Mouse (Mus musculus) neural tube, embryonic 13.5 days (tissue): ENCODE data around the gene Armc5. TPM values are rescaled to one million over a fixed set of nuclear protein-coding genes. Genes with fewer than 3 reads are reported as not detected.
A peak's percentile ranks its signal among the peaks of the same experiment; 100 is the strongest.

Experiments
- ATAC-seq: fragments of 200-750 bp; cut with Nextera tagmentation; 2 replicates; pipeline ENCODE4 v1.8.0; 2017; ENCODE audit warnings: low read depth, mild to moderate bottlenecking, moderate TSS enrichment, moderate library complexity
- H3K27ac ChIP-seq: fragments of 300-500 bp; sonication (generic); replicated peaks from 2 replicates; pipeline ENCODE4 v1.5.1; 2015; ENCODE audit warnings: moderate library complexity, mild to moderate bottlenecking, inconsistent platforms
- H3K27me3 ChIP-seq: fragments of 300-500 bp; sonication (generic); 2 replicates; pipeline ENCODE4 v1.6.1; 2015; ENCODE audit warnings: mild to moderate bottlenecking, inconsistent platforms
- H3K36me3 ChIP-seq: fragments of 300-500 bp; sonication (generic); 2 replicates; pipeline ENCODE4 v1.6.1; 2015; ENCODE audit warnings: mild to moderate bottlenecking, inconsistent platforms
- H3K4me1 ChIP-seq: fragments of 300-500 bp; sonication (generic); replicated peaks from 2 replicates; pipeline ENCODE4 v1.6.1; 2015; ENCODE audit warnings: inconsistent platforms
- H3K4me2 ChIP-seq: fragments of 300-500 bp; sonication (generic); 2 replicates; pipeline ENCODE4 v1.6.1; 2015; ENCODE audit warnings: inconsistent platforms, mild to moderate bottlenecking, moderate library complexity
- H3K4me3 ChIP-seq: fragments of 300-500 bp; sonication (generic); 2 replicates; pipeline ENCODE4 v1.5.1; 2015; ENCODE audit warnings: mild to moderate bottlenecking, inconsistent platforms
- H3K9ac ChIP-seq: fragments of 300-500 bp; sonication (generic); 2 replicates; pipeline ENCODE4 v1.6.1; 2015; ENCODE audit warnings: moderate library complexity, mild to moderate bottlenecking, inconsistent platforms
- H3K9me3 ChIP-seq: fragments of 300-500 bp; sonication (generic); 2 replicates; pipeline ENCODE4 v1.6.1; 2016; ENCODE audit warnings: inconsistent platforms
- WGBS: fragments of 180-500 bp; shearing (Covaris S2); methylation state at CpG from one replicate; pipeline ENCODE4 v1.1.7; 2015; 5-methylcytosine and 5-hydroxymethylcytosine counted together
- polyA plus RNA-seq: library from polyadenylated mRNA; unstranded; fragments of >200 nt; fragmentation: Nextera tagmentation; extraction: Ambion mirVana; gene quantifications from 2 replicates; pipeline ENCODE4 v1.2.1, GENCODE M21; 2015

Gene Armc5
- polyA plus RNA-seq, 1 experiment from 2014 or later = 14.6 TPM

DNA sequence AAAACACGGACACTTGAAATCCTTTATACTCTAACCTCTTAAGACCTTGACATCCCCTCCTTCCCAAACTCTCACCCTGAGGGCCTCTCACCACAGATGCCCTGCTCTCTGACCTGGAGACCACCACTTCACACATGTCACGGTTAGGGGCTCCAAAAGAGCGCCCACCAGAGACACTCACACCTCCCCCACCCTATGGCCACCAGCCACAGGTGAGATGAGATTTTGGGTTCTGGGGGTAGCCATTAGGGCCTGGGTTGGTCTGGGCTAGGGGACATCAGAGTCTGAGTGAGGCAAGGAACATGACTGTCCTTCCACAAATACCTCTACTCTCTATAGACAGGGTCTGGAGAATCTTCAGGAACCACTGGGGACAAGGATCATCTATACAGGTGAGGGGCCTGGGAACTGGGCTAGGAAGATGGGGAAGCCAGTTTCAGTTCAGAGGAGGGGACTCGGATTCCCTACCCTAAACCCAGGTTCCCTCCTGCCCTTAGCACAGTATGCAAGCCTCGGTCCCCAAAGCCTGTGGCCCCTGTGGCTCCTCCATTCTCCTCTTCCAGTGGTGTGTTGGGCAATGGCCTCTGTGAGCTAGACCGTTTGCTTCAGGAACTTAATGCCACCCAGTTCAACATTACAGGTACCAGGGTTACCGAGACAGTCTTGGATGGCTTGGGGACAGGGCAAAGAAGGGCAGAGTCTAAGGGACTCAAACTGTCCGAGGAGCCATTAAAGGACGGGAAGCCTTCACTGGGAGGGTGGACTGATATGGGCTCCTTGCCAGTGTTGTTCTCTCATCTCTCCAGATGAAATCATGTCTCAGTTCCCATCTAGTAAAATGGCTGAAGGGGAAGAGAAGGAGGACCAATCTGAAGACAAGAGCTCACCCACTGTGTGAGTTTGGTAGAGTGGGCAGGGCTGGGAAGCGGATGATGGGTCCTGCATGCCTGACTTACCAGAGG lies 11.2 kb downstream of the Armc5 start:
- Histone ChIP-seq H3K36me3 (peaks cover 15% of the 10 kb centered on the region), H3K9me3 (no peaks in the 10 kb centered on the region), H3K4me2 (peak overlapping the region; percentile 68), H3K27me3 (peaks cover 10% of the 10 kb centered on the region; the same call in 1 of the 2 replicates), H3K4me1 (peaks cover 33% of the 10 kb centered on the region), H3K9ac (peak overlapping the region; percentile 77), H3K27ac (no peak overlapping the region), H3K4me3 (peak overlapping the region; percentile 46; the same call in 1 of the 2 replicates)
- ATAC-seq = no peak
- 85% methylated on average over 10 of the region's 10 CpGs for WGBS

DNA sequence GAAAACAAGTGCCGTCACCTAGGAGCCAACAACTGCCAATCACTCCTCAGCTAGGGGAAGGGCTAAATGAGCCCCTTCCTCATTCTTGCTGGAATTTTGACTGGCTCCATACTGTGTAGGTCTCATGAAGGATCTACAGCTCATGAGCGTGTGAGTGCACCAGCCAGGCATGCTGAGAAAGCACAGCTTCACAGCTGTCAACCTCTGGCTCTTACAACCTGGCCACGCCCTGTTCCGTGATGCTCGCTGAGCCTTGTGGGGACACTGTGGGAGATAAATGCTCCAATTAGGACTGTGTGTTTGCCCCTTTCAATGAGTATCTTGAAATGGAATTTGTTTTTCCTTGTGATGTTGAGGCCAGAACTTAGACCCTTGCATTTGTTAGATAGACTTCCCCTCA lies 12.9 kb downstream of the Armc5 start:
- Histone ChIP-seq H3K27me3 (peaks cover 10% of the 10 kb centered on the region; the same call in 1 of the 2 replicates), H3K9ac (no peak overlapping the region), H3K4me1 (peaks cover 33% of the 10 kb centered on the region), H3K27ac (no peak overlapping the region), H3K4me3 (no peak overlapping the region), H3K9me3 (no peaks in the 10 kb centered on the region), H3K36me3 (peaks cover 3% of the 10 kb centered on the region; the same call in 1 of the 2 replicates), H3K4me2 (no peak overlapping the region)
- no peak for ATAC-seq
- 82% methylated on average over 5 of the region's 5 CpGs for WGBS

DNA sequence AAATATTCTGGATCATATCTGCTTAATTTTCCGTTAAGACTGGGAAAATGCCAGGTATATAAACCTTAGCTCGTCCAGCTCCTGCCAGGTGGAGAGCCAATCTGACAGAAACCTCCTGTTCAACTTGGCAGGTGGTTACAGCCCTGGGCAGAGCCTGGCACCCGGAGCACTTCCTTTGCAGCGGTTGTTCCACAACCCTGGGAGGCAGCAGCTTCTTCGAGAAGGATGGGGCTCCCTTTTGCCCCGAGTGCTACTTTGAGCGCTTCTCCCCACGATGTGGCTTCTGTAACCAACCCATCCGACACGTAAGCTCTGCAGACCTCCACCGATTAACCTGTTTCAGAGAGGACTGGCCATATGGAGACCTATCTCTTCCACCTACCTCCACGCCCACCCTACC lies 14.8 kb downstream of the Armc5 start:
- WGBS = 48% methylated on average over 12 of the region's 12 CpGs
- ATAC-seq = no peak
- Histone ChIP-seq H3K9ac (no peak overlapping the region), H3K4me1 (peaks cover 19% of the 10 kb centered on the region), H3K4me2 (peak overlapping the region; percentile 59), H3K27me3 (peaks cover 10% of the 10 kb centered on the region; the same call in 1 of the 2 replicates), H3K9me3 (no peaks in the 10 kb centered on the region), H3K36me3 (no peaks in the 10 kb centered on the region), H3K27ac (no peak overlapping the region), H3K4me3 (no peak overlapping the region)

DNA sequence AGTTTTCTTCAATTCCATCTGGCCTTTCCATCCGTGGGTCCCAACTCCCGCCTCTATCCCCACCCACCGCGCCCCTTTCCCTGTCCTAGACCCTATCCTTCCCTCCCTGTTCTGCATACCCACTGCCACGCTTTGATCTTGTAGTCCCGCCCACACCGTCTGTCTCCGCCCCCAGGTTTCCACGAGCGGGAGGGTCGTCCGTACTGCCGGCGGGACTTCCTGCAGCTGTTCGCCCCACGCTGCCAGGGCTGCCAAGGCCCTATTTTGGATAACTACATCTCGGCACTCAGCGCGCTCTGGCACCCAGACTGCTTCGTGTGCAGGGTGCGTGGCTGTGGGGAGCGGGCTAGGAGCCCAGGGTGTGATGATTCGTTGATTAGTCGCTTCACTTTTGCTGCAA lies 15.5 kb downstream of the Armc5 start:
- ATAC-seq = peak; percentile 57
- Histone ChIP-seq H3K9ac (peak overlapping the region; percentile 56), H3K27me3 (peaks cover 10% of the 10 kb centered on the region; the same call in 1 of the 2 replicates), H3K36me3 (no peaks in the 10 kb centered on the region), H3K4me2 (peak overlapping the region; percentile 59), H3K27ac (no peak overlapping the region), H3K4me1 (peaks cover 15% of the 10 kb centered on the region), H3K9me3 (no peaks in the 10 kb centered on the region), H3K4me3 (peak overlapping the region; percentile 37)
- 7% methylated on average over 24 of the region's 24 CpGs for WGBS

DNA sequence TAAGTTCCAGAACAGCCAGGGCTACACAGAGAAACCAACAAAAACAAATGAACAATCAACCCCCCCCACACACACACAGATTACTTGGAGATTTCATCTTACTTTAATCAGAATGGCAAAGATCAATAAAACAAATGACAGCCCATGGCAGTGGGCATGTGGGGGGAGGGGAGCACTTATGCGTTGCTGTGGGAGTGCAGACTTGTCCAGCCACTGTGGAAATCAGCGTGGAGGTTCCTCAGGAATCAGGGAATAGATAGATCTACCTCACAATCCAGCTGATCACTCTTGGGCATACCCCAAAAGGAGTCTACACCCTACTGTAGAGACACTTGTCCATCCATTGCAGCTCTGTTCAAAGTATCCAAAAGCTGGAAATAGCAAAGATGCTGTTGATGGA lies 17.8 kb downstream of the Armc5 start:
- no peak overlapping the region for H3K4me3 ChIP-seq
- WGBS = 50% methylated on average over 2 of the region's 2 CpGs
- no peak for ATAC-seq
- peaks cover 10% of the 10 kb centered on the region; the same call in 1 of the 2 replicates for H3K27me3 ChIP-seq
- no peak overlapping the region for H3K4me2 ChIP-seq
- H3K36me3 ChIP-seq = no peaks in the 10 kb centered on the region
- no peak overlapping the region for H3K9ac ChIP-seq
- H3K9me3 ChIP-seq = no peaks in the 10 kb centered on the region
- no peak overlapping the region for H3K27ac ChIP-seq
- H3K4me1 ChIP-seq = peaks cover 15% of the 10 kb centered on the region

DNA sequence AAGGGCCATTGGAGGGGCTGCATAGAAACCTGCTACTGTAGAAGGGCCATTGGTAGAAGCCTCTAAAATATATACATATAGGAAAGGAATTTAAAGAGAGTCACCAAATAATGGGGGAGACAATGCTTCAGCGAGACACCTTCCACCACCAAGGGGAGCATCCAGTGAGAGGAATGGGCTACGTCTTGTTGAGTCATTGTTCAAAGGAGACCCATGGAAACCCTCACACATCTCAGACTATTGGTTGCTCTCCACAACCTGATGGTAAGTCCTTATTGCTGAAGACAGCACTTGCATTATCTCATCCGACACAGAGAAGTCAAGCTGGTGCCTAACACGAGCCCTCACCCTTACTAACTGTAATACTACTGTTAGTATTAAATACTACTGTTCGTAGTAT lies 18.6 kb downstream of the Armc5 start:
- Histone ChIP-seq H3K4me2 (no peak overlapping the region), H3K9me3 (no peaks in the 10 kb centered on the region), H3K4me1 (peaks cover 15% of the 10 kb centered on the region), H3K9ac (no peak overlapping the region), H3K36me3 (no peaks in the 10 kb centered on the region), H3K4me3 (no peak overlapping the region), H3K27me3 (peaks cover 10% of the 10 kb centered on the region; the same call in 1 of the 2 replicates), H3K27ac (no peak overlapping the region)
- ATAC-seq = no peak
- WGBS = 86% methylated on average over 5 of the region's 5 CpGs

DNA sequence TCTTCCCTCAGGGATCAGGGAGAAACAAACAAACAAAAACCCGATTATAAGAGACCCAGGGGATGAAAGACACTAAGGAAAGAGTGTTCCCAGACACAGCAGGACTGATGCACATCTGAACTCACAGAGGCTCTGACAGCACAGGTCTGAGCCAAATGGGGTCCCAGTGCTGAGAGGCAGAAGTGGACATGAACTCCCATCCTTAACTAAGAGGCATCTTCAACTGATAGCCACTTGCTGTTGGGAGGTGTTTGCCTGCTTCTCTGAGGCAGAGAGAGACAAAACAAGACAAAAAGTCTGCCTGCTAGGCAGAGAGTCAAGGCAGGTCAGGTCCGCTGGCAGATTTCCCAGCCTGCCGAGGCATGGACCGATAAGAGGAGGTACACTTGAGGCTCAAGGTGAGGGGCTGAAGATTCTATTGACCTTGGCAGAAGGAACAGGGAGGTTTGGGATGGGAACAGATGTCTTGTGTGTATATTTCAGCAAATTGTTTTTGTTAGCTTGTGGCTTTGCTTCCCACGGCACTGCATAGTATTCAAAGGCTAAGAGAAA lies 19.7 kb downstream of the Armc5 start:
- no peaks in the 10 kb centered on the region for H3K9me3 ChIP-seq
- H3K36me3 ChIP-seq = no peaks in the 10 kb centered on the region
- H3K4me1 ChIP-seq = peaks cover 14% of the 10 kb centered on the region
- H3K9ac ChIP-seq = no peak overlapping the region
- no peak overlapping the region for H3K27ac ChIP-seq
- H3K4me2 ChIP-seq = no peak overlapping the region
- peaks cover 10% of the 10 kb centered on the region; the same call in 1 of the 2 replicates for H3K27me3 ChIP-seq
- no peak overlapping the region for H3K4me3 ChIP-seq
- ATAC-seq = no peak
- WGBS = 48% methylated on average over 5 of the region's 5 CpGs

DNA sequence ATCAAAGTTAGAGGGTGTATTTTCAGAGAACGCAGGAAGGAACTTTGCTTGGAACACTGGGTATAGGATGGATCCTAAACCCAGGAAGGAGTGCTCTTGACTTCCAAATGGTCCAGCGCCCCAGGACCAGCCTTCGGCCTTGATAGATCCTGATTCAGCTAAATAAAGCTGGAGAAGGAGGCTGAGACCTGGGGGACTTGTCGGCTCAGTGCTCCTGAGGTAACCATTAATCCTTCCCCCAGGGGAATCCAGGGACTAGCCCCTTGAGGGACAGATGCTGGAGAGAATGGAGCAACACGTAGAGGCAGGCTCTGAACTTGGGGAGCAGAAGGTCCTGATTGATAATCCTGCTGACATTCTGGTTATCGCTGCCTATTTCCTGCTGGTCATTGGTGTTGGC lies 28.3 kb downstream of the Armc5 start, which contains the start of gene Slc5a2:
Slc5a2 (plus strand) TSS at position 247 of the 400 bp plus-strand sequence.
- Histone ChIP-seq H3K9ac (no peak within 1 kb of the TSS), H3K36me3 (no peaks in the 10 kb centered on the region), H3K4me3 (no peak within 1 kb of the TSS), H3K27me3 (no peaks in the 10 kb centered on the region), H3K9me3 (no peaks in the 10 kb centered on the region), H3K27ac (no peak within 1 kb of the TSS), H3K4me1 (no peaks in the 10 kb centered on the region), H3K4me2 (no peak within 1 kb of the TSS)
- ATAC-seq = no peak
- WGBS = 84% methylated on average over 6 of the region's 6 CpGs

GRCm38 (mm10) chr7:128266056-128266455 lies 28.9 kb downstream of the Armc5 start:
- 87% methylated on average over 5 of the region's 5 CpGs for WGBS
- H3K27ac ChIP-seq = no peak overlapping the region

DNA sequence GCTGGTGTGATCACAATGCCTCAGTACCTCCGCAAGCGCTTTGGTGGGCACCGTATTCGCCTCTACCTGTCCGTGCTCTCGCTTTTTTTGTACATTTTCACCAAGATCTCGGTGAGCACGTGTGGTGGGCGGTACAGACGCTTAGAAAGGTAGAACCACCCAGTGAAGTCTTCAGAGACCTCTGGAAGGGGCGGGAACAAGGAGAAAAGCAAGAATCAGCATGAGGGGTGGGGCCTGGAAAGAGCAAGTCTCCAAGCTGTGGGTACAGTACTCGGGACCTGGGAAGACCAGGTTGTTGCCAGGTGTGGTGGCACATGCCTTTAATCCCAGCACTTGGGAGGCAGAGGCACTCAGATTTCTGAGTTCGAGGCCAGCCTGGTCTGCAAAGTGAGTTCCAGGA lies 30.2 kb downstream of the Armc5 start:
- no peak for ATAC-seq
- WGBS = 62% methylated on average over 13 of the region's 13 CpGs
- H3K4me1 ChIP-seq = no peaks in the 10 kb centered on the region
- no peak overlapping the region for H3K4me2 ChIP-seq
- H3K36me3 ChIP-seq = peaks cover 17% of the 10 kb centered on the region
- H3K9me3 ChIP-seq = no peaks in the 10 kb centered on the region
- no peak overlapping the region for H3K27ac ChIP-seq
- no peak overlapping the region for H3K4me3 ChIP-seq
- no peak overlapping the region for H3K9ac ChIP-seq
- H3K27me3 ChIP-seq = no peaks in the 10 kb centered on the region

More at GRCm38 (mm10) chr7:128266056-128266455, 28.9 kb downstream of the Armc5 start:
- no peak overlapping the region for H3K4me2 ChIP-seq
- no peaks in the 10 kb centered on the region for H3K27me3 ChIP-seq
- H3K4me1 ChIP-seq = no peaks in the 10 kb centered on the region
- H3K36me3 ChIP-seq = peaks cover 4% of the 10 kb centered on the region
- no peak for ATAC-seq
- H3K9ac ChIP-seq = no peak overlapping the region
- H3K4me3 ChIP-seq = no peak overlapping the region
- no peaks in the 10 kb centered on the region for H3K9me3 ChIP-seq

DNA sequence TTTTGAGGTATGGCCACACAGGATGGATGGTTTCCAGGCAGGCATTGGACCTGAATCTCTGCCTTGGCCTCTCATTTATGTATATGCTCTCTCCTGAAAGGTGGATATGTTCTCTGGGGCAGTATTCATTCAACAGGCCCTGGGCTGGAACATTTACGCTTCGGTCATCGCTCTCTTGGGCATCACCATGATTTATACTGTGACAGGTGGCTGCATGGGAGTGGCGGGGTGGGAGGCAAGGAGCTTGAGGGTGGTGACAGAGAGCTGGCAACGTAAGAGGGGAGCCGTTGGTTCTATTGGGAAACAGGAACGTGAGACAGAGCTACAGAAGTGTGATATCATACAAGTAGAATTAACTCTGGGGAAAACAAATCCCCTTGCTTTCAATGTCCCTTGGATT lies 30.7 kb downstream of the Armc5 start:
- WGBS = 65% methylated on average over 7 of the region's 7 CpGs

DNA sequence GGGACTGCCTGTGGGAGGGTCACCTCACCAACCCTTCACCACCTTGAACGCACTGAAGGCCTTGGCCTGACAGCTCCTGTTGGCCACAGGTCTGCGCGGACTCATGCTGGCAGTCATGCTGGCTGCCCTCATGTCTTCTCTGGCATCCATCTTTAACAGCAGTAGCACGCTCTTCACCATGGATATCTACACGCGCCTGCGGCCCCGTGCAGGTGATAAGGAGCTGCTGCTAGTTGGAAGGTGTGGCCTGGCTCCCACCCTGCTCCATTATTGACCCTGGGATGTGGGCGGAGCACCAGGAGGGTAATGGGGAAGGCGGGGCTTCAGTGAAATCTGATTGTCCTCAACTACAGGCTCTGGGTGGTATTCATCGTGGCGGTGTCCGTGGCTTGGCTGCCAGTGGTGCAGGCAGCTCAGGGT lies 33.3 kb downstream of the Armc5 start:
- H3K36me3 ChIP-seq = peaks cover 47% of the 10 kb centered on the region
- no peak overlapping the region for H3K27ac ChIP-seq
- no peak overlapping the region for H3K4me2 ChIP-seq
- WGBS = 51% methylated on average over 13 of the region's 13 CpGs
- no peaks in the 10 kb centered on the region for H3K27me3 ChIP-seq
- H3K9ac ChIP-seq = no peak overlapping the region
- no peaks in the 10 kb centered on the region for H3K9me3 ChIP-seq
- H3K4me1 ChIP-seq = no peaks in the 10 kb centered on the region
- no peak for ATAC-seq
- H3K4me3 ChIP-seq = no peak overlapping the region

More for the DNA sequence above, 30.7 kb downstream of the Armc5 start:
- Histone ChIP-seq H3K4me3 (no peak overlapping the region), H3K4me1 (no peaks in the 10 kb centered on the region), H3K36me3 (peaks cover 21% of the 10 kb centered on the region), H3K4me2 (no peak overlapping the region), H3K27me3 (no peaks in the 10 kb centered on the region), H3K27ac (no peak overlapping the region), H3K9ac (no peak overlapping the region), H3K9me3 (no peaks in the 10 kb centered on the region)
- no peak for ATAC-seq
